Mouse (Mus musculus) cerebellum, adult 11 months (tissue): ENCODE measurements around the gene Nkx1-1.

ENCODE experiments used
- DNase-seq: peaks from one replicate; pipeline ENCODE4 v3.0.0; 2022

Nkx1-1 gene

DNA sequence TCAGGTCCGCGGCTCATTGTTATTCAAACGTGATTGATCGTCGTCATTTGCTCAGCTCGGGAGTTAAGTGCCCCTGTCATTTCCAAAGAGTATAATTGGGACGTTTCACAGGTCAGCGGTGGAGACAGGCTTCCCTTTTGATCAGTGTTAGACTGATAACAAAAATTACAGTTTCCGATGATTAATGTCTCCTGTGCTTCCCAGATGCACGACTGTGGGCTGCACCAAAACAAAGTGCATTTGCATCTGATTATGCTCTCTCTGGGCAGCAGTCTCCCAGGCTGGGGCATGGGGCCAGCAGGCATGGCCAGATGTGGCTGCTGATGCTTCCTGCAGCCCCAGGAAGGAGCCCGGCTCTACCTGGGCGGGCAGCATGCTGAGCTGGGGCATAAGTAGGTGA lies 33.0 kb downstream of the Nkx1-1 start:
- no peak for DNase-seq

GRCm38 (mm10) chr5:33396828-33397227 lies 36.9 kb downstream of the Nkx1-1 start:
- DNase-seq = no peak

GRCm38 (mm10) chr5:33395693-33396092 lies 38.1 kb downstream of the Nkx1-1 start:
- no peak for DNase-seq

DNA sequence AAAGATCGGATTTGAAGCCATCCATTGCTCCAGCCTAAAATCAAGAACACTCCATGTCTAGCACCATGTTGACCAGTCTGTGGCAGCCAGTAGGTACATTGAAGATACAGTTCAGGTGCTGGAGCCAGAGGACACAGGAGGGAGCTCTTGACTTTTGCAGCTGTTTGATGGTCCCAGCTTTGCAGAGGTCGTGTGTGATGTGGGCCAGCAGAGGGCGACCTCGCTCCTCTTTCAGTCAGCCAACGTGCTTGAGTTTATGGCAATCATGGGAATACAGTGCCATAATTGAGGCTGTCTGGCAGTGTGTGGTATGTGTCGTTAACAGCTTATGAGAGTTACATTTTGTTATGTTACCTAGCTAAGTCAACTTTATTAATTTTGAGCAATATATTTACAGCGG lies 40.0 kb downstream of the Nkx1-1 start:
- peak; percentile 58 for DNase-seq

DNA sequence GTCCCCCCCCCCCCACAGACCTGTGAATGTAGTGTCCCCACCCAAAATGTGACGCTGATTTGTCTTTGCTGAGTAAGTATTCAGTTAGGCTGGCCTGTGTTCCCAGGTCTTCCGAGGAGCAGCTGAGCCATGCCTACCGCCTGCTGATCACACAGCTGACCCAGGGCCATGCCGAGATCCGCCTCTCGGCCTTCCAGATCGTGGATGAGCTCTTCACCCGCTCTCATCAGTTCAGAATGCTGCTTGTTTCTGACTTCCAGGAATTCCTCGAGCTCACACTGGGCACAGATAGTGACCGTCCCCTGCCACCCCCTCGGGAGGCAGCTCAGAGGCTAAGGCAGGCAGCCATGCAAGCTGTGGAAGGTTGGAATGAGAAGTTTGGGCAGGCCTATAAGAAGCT lies 46.2 kb downstream of the Nkx1-1 start:
- DNase-seq = peak; percentile 13
